Mouse (Mus musculus) E14TG2a.4 (cell line): ENCODE results near the gene Vps29.
"Not testable (repeated sequence)": the region's sequence is repeated elsewhere in the genome, so short reads cannot be mapped to it uniquely, and the experiment has no call there.

Source experiments
- CTCF ChIP-seq: conservative IDR thresholded peaks from 2 replicates; pipeline ENCODE4 v1.5.1; 2014; ENCODE audit warnings: low read length
- POU5F1 ChIP-seq: IDR thresholded peaks from 2 replicates; pipeline ENCODE4 v1.6.1; 2014; ENCODE audit warnings: low read length, borderline replicate concordance

GRCm38 (mm10) chr5:122318976-122319375 lies 35.2 kb upstream of the Vps29 start:
- not testable (repeated sequence) for TF ChIP-seq CTCF, POU5F1
